Mouse (Mus musculus): ENCODE results near the gene Rbfox1.

DNA sequence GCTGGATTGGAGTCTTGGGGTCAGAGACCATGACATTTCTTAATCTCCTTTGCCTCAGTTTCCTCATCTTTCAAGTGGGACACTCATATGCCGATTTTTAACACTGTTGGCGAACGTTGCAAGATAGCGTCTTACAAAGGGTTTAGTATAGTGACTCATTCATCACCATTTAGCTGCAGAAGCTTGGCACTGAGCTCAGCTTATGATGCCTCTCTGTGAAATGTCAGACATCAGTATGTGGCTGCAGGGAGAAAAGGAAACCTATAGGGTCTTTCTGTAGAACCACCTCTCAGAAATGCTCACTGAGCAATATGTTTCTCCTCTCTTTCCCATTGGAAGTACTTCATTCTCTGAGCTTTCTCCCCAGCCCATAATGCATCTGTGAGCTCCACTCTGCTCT, 356.2 kb downstream of the Rbfox1 start:
- TF ChIP-seq CTCF (IDR thresholded peaks at IDR 0.05; ENCODE audit: control insufficient read depth, insufficient read depth, low read length) (no peak), POLR2A (IDR thresholded peaks at IDR 0.05; ENCODE audit: borderline replicate concordance, control insufficient read depth, low read depth, low read length) (no peak)

Measured in bone marrow, adult 2 months (tissue).